Mouse (Mus musculus) layer of hippocampus, postnatal 36 days (tissue): Measurements from ENCODE around the gene Khdc4. TPM values are rescaled to one million over a fixed set of nuclear protein-coding genes. Genes with fewer than 3 reads are reported as not detected.
"Not testable (repeated sequence)": the region's sequence is repeated elsewhere in the genome, so short reads cannot be mapped to it uniquely, and the experiment has no call there.

Source experiments
- DNase-seq, 2 experiments: peaks; one replicate each; pipeline ENCODE4 v3.0.0; 2022
- total RNA-seq, 2 experiments: library from RNA; stranded (reverse); gene quantifications; 2 replicates each; pipeline ENCODE4 v1.2.3; 2021

Khdc4 gene
- total RNA-seq, 2 experiments from 2014 or later, result 49.1 to 61.1 TPM

GRCm38 (mm10) chr3:88658441-88659127 is 27.0 kb upstream of the Khdc4 start:
- DNase-seq, result no peak

GRCm38 (mm10) chr3:88659798-88660197 is 25.8 kb upstream of the Khdc4 start:
- DNase-seq, result no peak

- no peak for DNase-seq
These were observed 21.5 kb upstream of the Khdc4 start for GRCm38 (mm10) chr3:88664095-88664494.

DNA sequence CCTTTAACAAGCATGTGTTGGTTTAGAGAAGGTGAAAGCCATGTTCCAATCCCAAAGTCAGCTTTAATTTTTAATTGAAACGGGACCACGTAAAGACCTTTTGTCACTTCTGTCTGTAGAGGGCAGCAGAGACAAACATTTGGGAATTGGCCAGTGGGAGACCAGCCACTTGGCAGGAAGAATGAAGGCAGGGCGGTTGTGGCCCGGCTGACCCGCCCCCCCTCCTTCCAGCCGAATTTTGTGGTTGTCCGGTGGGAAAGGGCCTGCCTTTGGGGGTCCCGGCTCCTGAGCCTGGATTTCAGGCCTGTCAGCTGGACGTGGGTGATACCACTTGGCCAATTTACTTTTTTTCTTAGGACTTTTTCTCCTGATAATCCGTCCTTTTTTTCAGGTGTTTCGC is 8.2 kb upstream of the Khdc4 start:
- DNase-seq, result peak; percentile 42 to 50

- no peak for DNase-seq
These were observed 1.8 kb upstream of the Khdc4 start for GRCm38 (mm10) chr3:88683814-88684213.

- no peak for DNase-seq
These were observed 1.2 kb upstream of the Khdc4 start for GRCm38 (mm10) chr3:88684236-88684979.

GRCm38 (mm10) chr3:88685958-88686451 is 402 bp downstream of the Khdc4 start:
- no peak for DNase-seq

- DNase-seq, result no peak
These were observed 1.4 kb downstream of the Khdc4 start for GRCm38 (mm10) chr3:88686734-88687611.

GRCm38 (mm10) chr3:88689079-88689478 is 3.5 kb downstream of the Khdc4 start:
- DNase-seq, result no peak

DNA sequence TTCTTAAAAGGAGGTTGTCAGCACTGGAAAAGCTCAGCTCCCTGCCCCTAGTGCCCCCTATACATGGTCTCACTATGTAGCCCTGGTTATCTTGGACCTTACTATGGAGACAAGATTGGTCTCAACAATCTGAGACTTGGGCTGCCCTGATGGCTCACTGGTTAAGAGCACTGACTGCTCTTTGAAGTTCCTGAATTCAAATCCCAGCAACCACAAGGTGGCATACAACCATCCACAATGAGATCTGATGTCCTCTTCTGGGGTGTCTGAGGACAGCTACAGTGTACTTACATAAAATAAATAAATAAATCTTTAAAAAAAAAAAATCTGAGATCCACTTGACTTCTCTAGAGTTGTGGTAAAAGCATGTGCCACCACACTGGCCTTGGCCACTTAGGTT is 9.9 kb downstream of the Khdc4 start:
- no peak for DNase-seq

DNA sequence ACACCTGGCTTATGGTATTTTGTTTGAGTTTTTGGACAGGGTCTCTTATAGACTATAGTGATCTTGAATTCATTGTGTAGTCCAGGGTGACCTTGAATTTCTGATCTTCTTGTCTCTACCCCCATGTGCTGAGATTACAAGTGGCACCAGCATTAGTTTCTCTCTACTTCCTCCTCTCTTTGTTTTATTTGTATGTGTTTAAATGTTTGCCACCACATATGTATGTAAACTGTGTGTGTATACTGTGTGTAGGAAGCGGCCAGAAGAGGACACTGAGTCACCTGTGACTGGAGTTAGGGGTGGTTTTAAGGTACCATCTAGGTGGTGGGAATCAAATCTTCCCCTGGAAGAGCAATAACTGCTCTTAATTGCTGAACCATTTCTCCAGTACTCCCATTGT is 12.4 kb downstream of the Khdc4 start:
- DNase-seq, result no peak

DNA sequence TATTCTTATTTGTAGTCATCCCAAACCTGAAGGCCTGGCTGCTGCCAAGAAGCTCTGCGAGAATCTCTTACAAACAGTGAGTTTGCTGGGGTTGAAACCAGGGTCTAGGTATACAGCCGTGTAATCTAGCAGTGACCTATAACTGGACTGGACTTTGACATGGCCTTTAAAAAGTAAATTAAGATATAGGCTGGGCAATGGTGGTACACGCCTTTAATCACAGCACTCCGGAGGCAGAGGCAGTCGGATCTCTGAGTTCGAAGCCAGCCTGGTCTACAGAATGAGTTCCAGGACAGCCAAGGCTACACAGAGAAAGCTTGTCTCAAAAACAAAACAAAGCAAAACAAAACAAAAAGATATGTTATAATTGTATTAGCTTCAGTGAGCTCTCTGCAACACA is 13.2 kb downstream of the Khdc4 start:
- no peak for DNase-seq

- no peak for DNase-seq
These were observed 14.6 kb downstream of the Khdc4 start for GRCm38 (mm10) chr3:88700247-88700646.

DNA sequence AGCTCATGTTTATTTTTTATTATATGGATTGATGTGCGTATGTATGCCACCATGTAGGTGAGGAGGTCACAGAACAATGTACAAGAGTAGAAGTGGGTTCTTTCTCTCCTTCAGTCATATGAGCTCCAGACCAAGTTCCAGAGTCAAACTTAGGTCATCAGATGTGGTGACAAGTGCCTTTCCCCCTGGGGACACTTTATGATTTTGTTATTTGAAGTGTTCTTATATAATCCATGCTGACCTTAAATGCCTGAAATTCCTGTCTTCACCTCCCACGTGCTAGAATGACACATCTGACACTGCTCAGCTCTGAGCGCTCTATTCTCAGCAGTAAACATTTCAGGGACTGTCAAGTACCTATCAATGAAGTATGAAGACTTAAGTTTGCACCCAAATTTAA is 15.6 kb downstream of the Khdc4 start:
- DNase-seq, result no peak

GRCm38 (mm10) chr3:88713709-88714108 is 28.1 kb downstream of the Khdc4 start:
- no peak for DNase-seq

GRCm38 (mm10) chr3:88714725-88715124 is 29.1 kb downstream of the Khdc4 start:
- DNase-seq, result no peak

GRCm38 (mm10) chr3:88715716-88716115 is 30.1 kb downstream of the Khdc4 start:
- not testable (repeated sequence) for DNase-seq

- peak; percentile 71 to 76 for DNase-seq
These were observed 31.0 kb downstream of the Khdc4 start, which contains the start of gene Rit1 for GRCm38 (mm10) chr3:88716399-88717197. Gene Rit1, plus strand, starts transcription at chr3:88716838.

- DNase-seq, result peak; percentile 35 to 44
These were observed 31.7 kb downstream of the Khdc4 start for GRCm38 (mm10) chr3:88717198-88717798.

DNA sequence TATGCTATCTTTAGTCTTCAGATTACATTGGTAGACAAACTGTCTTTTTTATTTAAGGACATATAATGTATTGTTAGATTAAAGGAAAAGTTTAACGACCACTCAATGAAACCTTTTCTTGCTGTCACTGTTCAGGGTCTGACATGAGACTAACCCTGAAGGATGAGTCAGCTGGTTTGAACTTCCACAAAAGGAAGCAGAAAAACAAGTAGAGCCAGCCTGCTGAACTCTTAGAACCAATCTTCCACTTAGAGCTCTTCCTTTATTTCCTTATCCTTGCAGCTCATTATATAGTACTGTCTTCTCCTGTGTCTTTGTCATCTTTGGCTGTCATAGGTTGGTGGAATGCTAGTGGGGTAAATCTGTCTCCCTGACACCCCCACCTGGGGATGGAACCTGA is 32.2 kb downstream of the Khdc4 start:
- DNase-seq, result no peak

DNA sequence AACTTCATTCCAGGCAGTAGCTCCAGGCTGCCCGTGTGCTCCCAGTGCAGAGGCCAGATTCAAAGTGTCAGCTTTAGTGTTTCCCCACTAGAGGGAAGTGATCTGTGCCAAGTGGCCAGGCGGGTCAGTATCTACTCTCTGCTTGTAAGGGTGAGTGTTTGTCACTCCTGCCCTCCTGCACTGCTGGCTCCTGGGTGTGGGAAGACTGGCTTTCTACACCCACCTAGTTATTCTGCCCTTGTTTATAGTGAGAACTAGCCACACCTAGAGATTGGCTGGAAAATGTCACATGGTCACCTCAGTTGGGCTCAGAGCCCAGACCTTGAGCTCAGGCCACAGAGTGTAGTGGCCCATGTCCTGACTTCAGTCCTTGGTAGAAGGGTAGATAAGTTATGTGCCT is 33.5 kb downstream of the Khdc4 start:
- DNase-seq, result no peak

DNA sequence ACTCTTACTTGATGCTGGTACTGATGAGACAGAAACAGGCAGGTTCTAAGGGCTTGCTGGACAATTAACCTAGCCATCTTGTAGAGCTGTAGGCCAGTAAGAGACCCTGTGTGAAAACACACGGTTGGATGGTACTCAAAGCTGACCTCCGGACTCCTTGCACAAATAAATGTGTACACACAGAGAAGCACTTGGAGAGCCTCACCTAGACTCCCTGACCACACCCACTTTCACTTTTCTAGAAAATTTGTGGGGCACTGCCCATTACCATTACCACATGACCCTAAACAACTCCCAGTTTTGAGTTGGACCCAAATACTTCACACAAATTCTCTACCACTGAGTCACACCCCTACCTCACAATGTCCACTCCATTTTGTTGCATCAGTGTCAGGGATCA is 51.0 kb downstream of the Khdc4 start:
- no peak for DNase-seq
